Mouse (Mus musculus): ENCODE data around the gene Upk1a. TPM values are rescaled to one million over a fixed set of nuclear protein-coding genes. Genes with fewer than 3 reads are reported as not detected.

Upk1a gene
- polyA plus RNA-seq, 1 experiment, result 0.53 TPM

DNA sequence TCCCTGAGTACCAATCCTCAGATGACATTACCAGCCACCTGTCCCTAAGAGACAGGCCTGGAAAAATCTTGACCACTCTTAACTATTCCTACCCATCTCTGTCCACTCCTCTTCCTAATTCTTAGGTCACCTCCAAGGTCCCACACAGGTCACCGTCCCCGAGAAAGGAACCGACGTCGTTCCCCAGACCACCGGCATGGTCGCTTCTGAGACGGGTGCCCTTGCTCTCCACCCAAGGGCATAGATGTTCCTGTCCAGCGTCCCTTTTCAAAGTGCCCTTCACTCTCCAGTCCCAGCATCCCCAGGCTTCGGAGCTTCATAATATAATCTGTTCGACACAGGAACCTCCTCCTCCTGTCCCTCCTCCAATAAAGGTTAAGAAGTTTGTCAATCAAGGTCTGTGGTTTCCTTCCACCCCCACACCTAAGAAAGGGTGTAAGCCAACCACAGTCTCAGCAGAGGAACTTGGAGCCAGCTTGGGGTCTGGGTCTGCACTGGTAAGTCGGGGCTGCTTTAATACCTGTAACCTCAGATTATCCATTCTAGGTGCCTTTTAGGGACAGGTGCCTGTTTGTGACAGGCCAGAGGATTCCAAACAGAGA lies 47.6 kb downstream of the Upk1a start, which contains the start of gene Igflr1:
Gene Igflr1, plus strand, starts transcription at position 458 of the 602 bp plus-strand sequence.
- TF ChIP-seq MYOD1 (IDR thresholded peaks at IDR 0.05; ENCODE audit: control insufficient read depth, insufficient read length, low read depth), result no peak
- Histone ChIP-seq H3K36me3 (ENCODE audit: control insufficient read depth, insufficient read depth) (peaks cover 14% of the 10 kb centered on the region), H3K79me2 (ENCODE audit: control insufficient read depth, insufficient read depth) (peaks cover 28% of the 10 kb centered on the region), H3ac (ENCODE audit: control insufficient read depth, insufficient read length, low read depth) (no peak within 1 kb of the TSS), H3K79me3 (ENCODE audit: low read depth) (peaks cover 2% of the 10 kb centered on the region), H3K27me3 (ENCODE audit: control insufficient read depth, insufficient read depth, insufficient read length) (no peaks in the 10 kb centered on the region), H3K4me3 (ENCODE audit: insufficient read depth, poor library complexity, severe bottlenecking) (no peak within 1 kb of the TSS)

DNA sequence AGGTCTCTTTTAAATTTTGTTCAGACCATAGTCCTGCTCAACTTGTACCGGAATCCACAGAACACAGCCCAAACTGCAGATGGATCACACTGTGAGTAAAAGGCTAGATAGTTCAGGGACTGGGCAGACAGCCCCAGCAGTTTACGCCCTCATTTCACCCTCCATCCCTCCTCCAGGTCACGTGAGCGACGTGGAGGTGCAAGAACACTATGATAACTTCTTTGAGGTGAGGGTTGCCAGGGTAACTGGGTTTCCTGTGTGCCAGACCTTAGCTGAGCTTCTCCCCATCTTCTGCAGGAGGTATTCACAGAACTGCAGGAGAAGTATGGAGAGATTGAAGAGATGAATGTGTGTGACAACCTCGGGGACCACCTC lies 48.8 kb downstream of the Upk1a start:
- Histone ChIP-seq H3K4me3 (ENCODE audit: insufficient read depth, poor library complexity, severe bottlenecking) (peak overlapping the region; percentile 90), H3K36me3 (ENCODE audit: control insufficient read depth, insufficient read depth) (peaks cover 6% of the 10 kb centered on the region), H3K27me3 (ENCODE audit: control insufficient read depth, insufficient read depth, insufficient read length) (no peaks in the 10 kb centered on the region), H3ac (ENCODE audit: control insufficient read depth, insufficient read length, low read depth) (peak overlapping the region; percentile 28), H3K79me2 (ENCODE audit: control insufficient read depth, insufficient read depth) (peaks cover 32% of the 10 kb centered on the region), H3K79me3 (ENCODE audit: low read depth) (peaks cover 2% of the 10 kb centered on the region)
- TF ChIP-seq MAX (IDR thresholded peaks at IDR 0.05), result no peak
- no peak for TF ChIP-seq MYOG (IDR thresholded peaks at IDR 0.05; ENCODE audit: control insufficient read depth, extremely low read depth, insufficient read length)
- no peak for TF ChIP-seq CEBPB (IDR thresholded peaks at IDR 0.05; ENCODE audit: low read depth)
- TF ChIP-seq CTCF (IDR thresholded peaks at IDR 0.05; ENCODE audit: control insufficient read depth, insufficient read depth, insufficient read length), result no peak
- peak; percentile 73 for TF ChIP-seq USF1 (IDR thresholded peaks at IDR 0.05; ENCODE audit: low read depth)
- no peak for TF ChIP-seq FOSL1 (IDR thresholded peaks at IDR 0.05; ENCODE audit: insufficient read depth, low read length, poor library complexity, severe bottlenecking)

DNA sequence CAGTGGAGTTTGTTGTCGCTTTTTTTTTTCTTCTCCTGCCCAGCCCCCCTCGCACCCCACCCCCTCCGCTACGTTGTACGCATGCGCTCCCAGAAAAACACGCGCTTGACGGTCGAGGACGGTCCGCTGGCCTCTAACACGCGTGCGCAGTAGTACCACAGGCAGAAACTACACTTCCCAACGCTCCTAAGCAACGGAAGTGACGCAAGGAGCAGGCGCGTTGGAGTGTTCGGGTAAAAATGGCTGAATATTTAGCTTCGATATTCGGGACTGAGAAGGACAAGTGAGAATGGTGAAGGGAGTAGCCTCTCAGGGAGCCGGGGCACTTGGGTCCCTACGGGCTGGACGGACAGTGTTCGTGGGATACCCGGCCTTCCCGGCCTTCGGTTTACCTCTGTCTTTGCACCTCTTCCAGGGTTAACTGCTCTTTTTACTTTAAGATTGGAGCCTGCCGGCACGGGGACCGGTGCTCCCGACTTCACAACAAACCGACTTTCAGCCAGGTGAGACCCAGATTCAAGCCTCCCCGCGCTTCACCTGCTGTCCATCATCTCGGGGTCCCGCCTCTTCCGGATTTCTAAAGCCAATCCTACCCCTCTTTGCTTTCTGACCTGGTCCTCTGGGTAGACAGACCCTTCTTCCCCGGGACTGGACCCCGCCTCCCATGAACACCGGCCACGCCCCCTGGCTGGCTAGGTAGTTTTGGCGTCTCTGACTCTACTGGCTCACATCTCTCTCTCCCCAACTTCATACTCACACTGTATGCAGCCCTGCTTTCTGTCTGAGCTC lies 49.3 kb downstream of the Upk1a start, which contains the start of the genes U2af1l4, Gm49396 and Psenen:
Gene U2af1l4, plus strand, starts transcription at position 185 of the 789 bp plus-strand sequence.
Gene Gm49396, plus strand, starts transcription at position 228 of the 789 bp plus-strand sequence.
Gene Psenen, minus strand, starts transcription at position 511 of the 789 bp plus-strand sequence.
- H3ac ChIP-seq (ENCODE audit: control insufficient read depth, insufficient read length, low read depth), result peak within 1 kb of the TSS; percentile 71
- peaks cover 38% of the 10 kb centered on the region for H3K79me2 ChIP-seq (ENCODE audit: control insufficient read depth, insufficient read depth)
- H3K4me3 ChIP-seq (ENCODE audit: insufficient read depth, poor library complexity, severe bottlenecking), result peak within 1 kb of the TSS; percentile 90
- no peaks in the 10 kb centered on the region for H3K27me3 ChIP-seq (ENCODE audit: control insufficient read depth, insufficient read depth, insufficient read length)
- H3K79me3 ChIP-seq (ENCODE audit: low read depth), result peaks cover 4% of the 10 kb centered on the region
- H3K36me3 ChIP-seq (ENCODE audit: control insufficient read depth, insufficient read depth), result peaks cover 6% of the 10 kb centered on the region
- TF ChIP-seq USF1 (IDR thresholded peaks at IDR 0.05; ENCODE audit: low read depth), result no peak
- TF ChIP-seq MAX (IDR thresholded peaks at IDR 0.05), result peak; percentile 68
- no peak for TF ChIP-seq MYOG (IDR thresholded peaks at IDR 0.05; ENCODE audit: control insufficient read depth, extremely low read depth, insufficient read length)
- no peak for TF ChIP-seq MYOD1 (IDR thresholded peaks at IDR 0.05; ENCODE audit: control insufficient read depth, insufficient read length, low read depth)
- no peak for TF ChIP-seq FOSL1 (IDR thresholded peaks at IDR 0.05; ENCODE audit: insufficient read depth, low read length, poor library complexity, severe bottlenecking)

DNA sequence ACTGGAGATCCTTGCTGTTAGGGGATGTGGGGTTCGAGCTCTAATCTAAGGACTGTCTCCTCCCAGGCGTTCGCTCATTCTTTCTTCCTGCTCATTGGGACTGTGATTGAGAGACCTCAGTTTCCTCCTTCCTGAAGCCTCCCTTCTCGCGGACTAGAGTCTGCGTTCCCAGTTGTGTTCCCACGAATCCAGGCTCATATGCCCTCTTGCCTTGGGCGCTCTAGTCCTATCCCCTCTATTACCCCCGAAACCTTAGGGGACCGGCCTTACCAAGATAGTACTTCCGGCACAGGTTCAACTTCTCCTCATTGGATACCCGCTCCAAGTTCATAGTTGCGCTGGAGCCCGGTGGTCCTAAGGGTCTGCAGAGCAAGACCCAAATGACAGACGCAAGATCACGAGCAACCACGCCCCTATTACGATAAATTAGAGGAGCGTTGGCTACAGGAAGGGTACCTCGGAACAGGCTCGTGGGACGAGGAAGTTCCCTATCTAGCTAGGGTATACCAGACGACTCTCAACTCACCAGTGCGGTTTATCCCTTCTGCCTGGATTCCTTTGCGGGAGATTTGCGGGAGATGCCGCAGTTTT lies 50.0 kb downstream of the Upk1a start:
- Histone ChIP-seq H3K79me2 (ENCODE audit: control insufficient read depth, insufficient read depth) (peaks cover 45% of the 10 kb centered on the region), H3K27me3 (ENCODE audit: control insufficient read depth, insufficient read depth, insufficient read length) (no peaks in the 10 kb centered on the region), H3K36me3 (ENCODE audit: control insufficient read depth, insufficient read depth) (peaks cover 6% of the 10 kb centered on the region), H3ac (ENCODE audit: control insufficient read depth, insufficient read length, low read depth) (peak overlapping the region; percentile 71), H3K79me3 (ENCODE audit: low read depth) (peaks cover 7% of the 10 kb centered on the region), H3K4me3 (ENCODE audit: insufficient read depth, poor library complexity, severe bottlenecking) (peak overlapping the region; percentile 90)
- no peak for TF ChIP-seq MYOG (IDR thresholded peaks at IDR 0.05; ENCODE audit: control insufficient read depth, extremely low read depth, insufficient read length)
- TF ChIP-seq CTCF (IDR thresholded peaks at IDR 0.05; ENCODE audit: control insufficient read depth, insufficient read depth, insufficient read length), result no peak
- TF ChIP-seq USF1 (IDR thresholded peaks at IDR 0.05; ENCODE audit: low read depth), result no peak
- no peak for TF ChIP-seq FOSL1 (IDR thresholded peaks at IDR 0.05; ENCODE audit: insufficient read depth, low read length, poor library complexity, severe bottlenecking)
- no peak for TF ChIP-seq CEBPB (IDR thresholded peaks at IDR 0.05; ENCODE audit: low read depth)
- no peak for TF ChIP-seq MAX (IDR thresholded peaks at IDR 0.05)
- TF ChIP-seq MYOD1 (IDR thresholded peaks at IDR 0.05; ENCODE audit: control insufficient read depth, insufficient read length, low read depth), result no peak

DNA sequence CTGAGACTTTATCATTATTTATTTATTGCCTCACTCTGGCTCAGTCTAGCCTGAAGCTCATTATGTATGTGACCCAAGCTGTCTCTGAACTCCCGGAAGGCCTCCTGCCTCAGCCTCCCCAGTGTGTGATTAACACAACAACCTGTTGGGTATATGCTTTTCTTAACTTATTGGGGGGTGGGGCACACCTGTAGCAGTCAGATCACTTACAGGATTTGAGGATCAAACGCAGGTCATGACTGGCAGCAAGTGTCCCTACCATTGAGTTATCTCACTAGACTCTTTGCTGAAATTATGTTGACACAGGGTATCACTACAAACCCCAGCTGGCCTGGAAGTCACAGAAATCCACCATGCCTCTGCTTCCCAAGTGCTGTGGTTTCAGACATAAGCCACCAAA lies 52.4 kb downstream of the Upk1a start:
- Histone ChIP-seq H3K79me2 (ENCODE audit: control insufficient read depth, insufficient read depth) (peaks cover 46% of the 10 kb centered on the region), H3K79me3 (ENCODE audit: low read depth) (peaks cover 7% of the 10 kb centered on the region), H3K27me3 (ENCODE audit: control insufficient read depth, insufficient read depth, insufficient read length) (no peaks in the 10 kb centered on the region), H3K36me3 (ENCODE audit: control insufficient read depth, insufficient read depth) (peaks cover 7% of the 10 kb centered on the region), H3ac (ENCODE audit: control insufficient read depth, insufficient read length, low read depth) (no peak overlapping the region), H3K4me3 (ENCODE audit: insufficient read depth, poor library complexity, severe bottlenecking) (no peak overlapping the region)
- TF ChIP-seq MYOD1 (IDR thresholded peaks at IDR 0.05; ENCODE audit: control insufficient read depth, insufficient read length, low read depth), result no peak
- TF ChIP-seq MAX (IDR thresholded peaks at IDR 0.05), result no peak
- no peak for TF ChIP-seq CTCF (IDR thresholded peaks at IDR 0.05; ENCODE audit: control insufficient read depth, insufficient read depth, insufficient read length)
- TF ChIP-seq USF1 (IDR thresholded peaks at IDR 0.05; ENCODE audit: low read depth), result no peak
- no peak for TF ChIP-seq MYOG (IDR thresholded peaks at IDR 0.05; ENCODE audit: control insufficient read depth, extremely low read depth, insufficient read length)
- TF ChIP-seq FOSL1 (IDR thresholded peaks at IDR 0.05; ENCODE audit: insufficient read depth, low read length, poor library complexity, severe bottlenecking), result no peak
- no peak for TF ChIP-seq CEBPB (IDR thresholded peaks at IDR 0.05; ENCODE audit: low read depth)
